Mouse (Mus musculus): ENCODE measurements around the gene Tsr1. TPM values are rescaled to one million over a fixed set of nuclear protein-coding genes. Genes with fewer than 3 reads are reported as not detected.

The Tsr1 gene
- polyA plus RNA-seq, 1 experiment from 2014 or later, result 33.0 TPM

GRCm38 (mm10) chr11:74907850-74908249 lies 10.0 kb downstream of the Tsr1 start:
- Histone ChIP-seq H3K4me2 (replicated peaks) (no peak overlapping the region), H3K9ac (no peak overlapping the region), H3K9me3 (replicated peaks) (no peaks in the 10 kb centered on the region), H3K4me1 (no peaks in the 10 kb centered on the region), H3K4me3 (no peak overlapping the region), H3K27ac (no peak overlapping the region), H3K36me3 (peaks cover 72% of the 10 kb centered on the region), H3K27me3 (no peaks in the 10 kb centered on the region)
- WGBS, result 97% methylated on average over 6 of the region's 6 CpGs
- no peak for ATAC-seq (ENCODE audit: low FRiP score)

DNA sequence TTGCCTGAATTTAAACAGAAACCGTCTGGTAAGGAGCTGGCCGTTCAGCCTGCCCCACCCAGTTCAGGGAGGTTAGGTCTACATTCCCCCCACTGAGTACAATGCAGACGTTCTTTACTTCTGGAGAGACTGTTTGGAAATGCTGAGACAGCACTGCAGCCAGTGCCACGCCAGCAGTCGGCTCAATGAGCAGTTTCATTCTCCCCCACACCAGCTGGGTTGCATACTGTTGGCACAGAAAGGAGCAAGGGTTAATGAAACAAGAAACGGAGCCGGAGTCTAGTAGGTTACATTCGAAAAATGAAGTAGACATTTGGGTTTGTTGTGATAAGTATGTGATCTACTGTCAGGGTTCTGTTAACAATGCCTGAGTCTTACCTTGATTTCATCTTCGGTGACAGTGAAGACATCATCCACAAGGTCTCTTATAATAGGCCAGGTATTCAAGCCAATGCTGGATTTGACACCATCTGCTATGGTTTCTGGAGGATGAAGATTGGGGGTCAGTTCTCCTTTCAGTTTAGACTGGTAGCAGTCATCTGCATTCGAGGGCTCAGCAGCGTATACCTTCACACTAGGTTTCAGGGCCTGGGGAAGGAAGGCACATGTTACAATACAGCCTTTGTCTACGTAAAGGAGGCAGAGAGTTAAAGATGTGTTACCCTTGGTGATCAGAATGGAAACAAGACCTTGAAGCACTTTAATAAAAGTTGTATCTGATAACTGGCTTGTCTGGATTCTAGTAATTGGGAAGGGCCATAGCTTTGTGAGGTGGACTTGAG lies 10.9 kb downstream of the Tsr1 start:
- peaks cover 62% of the 10 kb centered on the region for H3K36me3 ChIP-seq
- no peak overlapping the region for H3K9ac ChIP-seq
- no peaks in the 10 kb centered on the region for H3K27me3 ChIP-seq
- H3K9me3 ChIP-seq (replicated peaks), result no peaks in the 10 kb centered on the region
- H3K4me3 ChIP-seq, result no peak overlapping the region
- no peak overlapping the region for H3K4me2 ChIP-seq (replicated peaks)
- H3K27ac ChIP-seq, result no peak overlapping the region
- 82% methylated on average over 12 of the region's 12 CpGs for WGBS
- no peaks in the 10 kb centered on the region for H3K4me1 ChIP-seq
- no peak for ATAC-seq (ENCODE audit: low FRiP score)

DNA sequence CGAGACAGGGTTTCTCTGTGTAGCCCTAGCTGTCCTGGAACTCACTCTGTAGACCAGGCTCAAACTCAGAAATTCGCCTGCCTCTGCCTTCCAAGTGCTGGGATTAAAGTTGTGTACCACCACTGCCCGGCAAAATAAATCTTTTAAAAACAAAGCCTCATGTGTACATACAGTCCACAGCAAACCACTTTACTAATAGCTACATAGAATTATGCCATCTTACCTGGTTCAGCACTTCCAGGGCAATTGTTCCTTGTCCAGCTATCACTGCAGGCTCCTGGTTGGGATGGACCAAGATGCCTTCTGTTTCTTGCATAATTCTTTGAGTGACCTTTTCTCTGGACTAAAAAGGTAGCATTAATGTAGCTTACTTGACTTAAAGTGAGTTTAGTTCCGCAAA lies 12.1 kb downstream of the Tsr1 start:
- H3K9me3 ChIP-seq (replicated peaks), result no peaks in the 10 kb centered on the region
- H3K4me1 ChIP-seq, result no peaks in the 10 kb centered on the region
- 91% methylated on average over 4 of the region's 4 CpGs for whole genome bisulfite sequencing
- no peak overlapping the region for H3K9ac ChIP-seq
- no peak overlapping the region for H3K4me3 ChIP-seq
- H3K36me3 ChIP-seq, result peaks cover 52% of the 10 kb centered on the region
- H3K27me3 ChIP-seq, result no peaks in the 10 kb centered on the region
- H3K27ac ChIP-seq, result no peak overlapping the region
- H3K4me2 ChIP-seq (replicated peaks), result no peak overlapping the region
- ATAC-seq (ENCODE audit: low FRiP score), result no peak

DNA sequence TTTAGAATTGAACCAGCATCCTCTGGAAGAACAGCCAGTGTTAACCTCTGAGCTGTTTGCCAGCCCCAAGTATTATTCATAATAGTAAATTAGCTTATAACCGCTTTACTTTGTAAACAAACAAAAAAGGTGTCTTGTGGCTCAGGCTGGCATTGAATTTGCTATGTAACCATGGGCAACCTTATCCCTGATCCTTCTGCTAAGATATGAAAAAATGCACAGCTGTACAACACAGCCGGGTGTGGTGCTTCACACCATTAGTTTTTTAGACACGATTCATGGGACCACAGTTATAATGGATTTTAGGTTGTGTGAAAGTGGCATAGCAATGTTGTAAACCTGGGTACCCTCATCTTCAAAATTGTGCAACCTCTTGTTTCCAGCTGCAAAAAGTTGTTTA lies 14.6 kb downstream of the Tsr1 start:
- no peaks in the 10 kb centered on the region for H3K4me1 ChIP-seq
- H3K27ac ChIP-seq, result no peak overlapping the region
- H3K36me3 ChIP-seq, result peaks cover 27% of the 10 kb centered on the region
- no peak overlapping the region for H3K9ac ChIP-seq
- H3K4me3 ChIP-seq, result no peak overlapping the region
- no peak for ATAC-seq (ENCODE audit: low FRiP score)
- no peak overlapping the region for H3K4me2 ChIP-seq (replicated peaks)
- WGBS, result 89% methylated on average over 3 of the region's 3 CpGs
- H3K9me3 ChIP-seq (replicated peaks), result no peaks in the 10 kb centered on the region
- no peaks in the 10 kb centered on the region for H3K27me3 ChIP-seq

DNA sequence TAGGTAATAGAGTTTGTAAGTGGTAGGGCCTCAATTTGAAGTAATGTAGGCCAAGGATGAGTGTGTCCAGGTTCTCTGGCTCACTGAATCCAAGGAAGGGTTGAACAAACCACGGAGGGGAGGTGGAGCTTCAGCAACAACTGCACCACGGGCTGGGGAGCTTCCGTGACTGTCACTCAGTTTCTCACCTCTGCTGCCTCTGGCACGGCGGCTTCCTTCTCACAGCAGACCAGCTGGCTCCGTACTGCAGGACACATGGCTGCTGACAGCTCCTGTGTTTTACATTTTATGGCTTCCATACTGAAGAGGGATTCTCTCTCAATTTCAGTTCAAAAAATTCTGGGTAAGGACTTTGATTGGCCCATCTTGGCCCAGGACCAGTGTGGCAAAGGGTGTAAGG lies 21.4 kb downstream of the Tsr1 start:
- no peak overlapping the region for H3K9ac ChIP-seq
- 75% methylated on average over 6 of the region's 6 CpGs for WGBS
- no peak for ATAC-seq (ENCODE audit: low FRiP score)
- H3K27me3 ChIP-seq, result no peaks in the 10 kb centered on the region
- H3K4me1 ChIP-seq, result 0 out of 2 replicates have a peak, but pooled peaks cover 2% of the 10 kb centered on the region
- no peak overlapping the region for H3K27ac ChIP-seq
- peaks cover 17% of the 10 kb centered on the region for H3K36me3 ChIP-seq
- H3K9me3 ChIP-seq (replicated peaks), result no peaks in the 10 kb centered on the region
- no peak overlapping the region for H3K4me2 ChIP-seq (replicated peaks)
- no peak overlapping the region for H3K4me3 ChIP-seq

- Histone ChIP-seq H3K4me2 (replicated peaks) (peak overlapping the region; percentile 79; the same call in 1 of the 2 replicates), H3K4me1 (peaks cover 19% of the 10 kb centered on the region), H3K27ac (no peak overlapping the region), H3K9ac (no peak overlapping the region), H3K9me3 (replicated peaks) (no peaks in the 10 kb centered on the region), H3K27me3 (no peaks in the 10 kb centered on the region), H3K36me3 (peaks cover 5% of the 10 kb centered on the region), H3K4me3 (no peak overlapping the region)
- no peak for ATAC-seq (ENCODE audit: low FRiP score)
- 51% methylated on average over 4 of the region's 4 CpGs for WGBS
Observed at GRCm38 (mm10) chr11:74924149-74924548, 26.3 kb downstream of the Tsr1 start.

DNA sequence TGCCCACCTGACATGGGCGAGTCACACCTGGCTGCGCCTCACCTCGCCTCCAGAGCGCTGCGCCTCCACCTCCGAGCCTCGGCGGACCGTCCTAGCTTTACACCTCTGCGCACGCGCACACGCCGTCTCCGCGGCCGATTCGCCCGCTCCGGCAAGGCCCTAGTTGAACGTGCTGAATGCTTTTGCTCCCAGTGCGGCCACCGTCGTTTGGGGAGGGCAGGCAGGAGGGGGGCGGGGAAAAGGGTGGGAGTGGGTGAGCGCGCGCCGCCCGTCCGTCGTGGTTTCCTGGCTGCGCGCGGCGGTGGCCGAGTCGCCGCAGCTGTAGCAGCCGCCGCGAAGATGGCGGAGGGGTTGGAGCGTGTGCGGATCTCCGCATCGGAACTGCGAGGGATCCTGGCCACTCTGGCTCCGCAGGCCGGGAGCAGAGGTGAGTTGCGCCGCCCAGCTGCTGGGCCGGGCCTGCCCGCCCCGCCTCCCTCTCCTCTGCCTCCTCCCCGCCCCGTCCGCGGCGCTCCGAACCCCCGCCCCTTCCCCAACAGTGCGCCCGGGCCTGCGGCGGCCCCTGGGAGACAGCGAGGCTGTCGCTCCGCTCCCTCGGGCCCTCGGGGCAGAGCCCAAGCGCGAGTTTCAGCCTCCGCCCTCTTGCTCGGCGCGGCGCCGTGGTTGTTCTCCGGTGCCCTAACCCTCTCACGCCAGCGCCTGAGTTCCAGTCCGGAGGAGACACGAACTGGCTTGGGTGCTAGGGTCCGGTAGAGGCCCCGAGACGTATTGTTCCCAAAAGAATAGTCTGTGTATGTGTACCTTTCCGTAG lies 27.9 kb downstream of the Tsr1 start, which contains the start of the genes Smg6 and Srr:
Smg6 (plus strand) TSS at position 247 of the 811 bp plus-strand sequence.
Srr (minus strand) TSS at position 372 of the 811 bp plus-strand sequence.
- H3K9me3 ChIP-seq (replicated peaks), result no peaks in the 10 kb centered on the region
- H3K36me3 ChIP-seq, result peaks cover 17% of the 10 kb centered on the region
- WGBS, result under 1% methylated on average over 76 of the region's 88 CpGs
- H3K4me3 ChIP-seq, result peak within 1 kb of the TSS; percentile 72
- H3K27me3 ChIP-seq, result no peaks in the 10 kb centered on the region
- H3K4me2 ChIP-seq (replicated peaks), result peak within 1 kb of the TSS; percentile 79
- ATAC-seq (ENCODE audit: low FRiP score), result peak; percentile 96
- peak within 1 kb of the TSS; percentile 82 for H3K9ac ChIP-seq
- peaks cover 22% of the 10 kb centered on the region for H3K4me1 ChIP-seq
- peak within 1 kb of the TSS; percentile 98 for H3K27ac ChIP-seq

GRCm38 (mm10) chr11:74926388-74927005 lies 28.6 kb downstream of the Tsr1 start:
- Histone ChIP-seq H3K4me1 (peaks cover 22% of the 10 kb centered on the region), H3K36me3 (peaks cover 16% of the 10 kb centered on the region), H3K9me3 (replicated peaks) (no peaks in the 10 kb centered on the region), H3K4me3 (peak overlapping the region; percentile 72), H3K27me3 (no peaks in the 10 kb centered on the region), H3K9ac (peak overlapping the region; percentile 82), H3K27ac (peak overlapping the region; percentile 98), H3K4me2 (replicated peaks) (peak overlapping the region; percentile 79)
- WGBS, result 7% methylated on average over 11 of the region's 11 CpGs
- ATAC-seq (ENCODE audit: low FRiP score), result no peak; the same call in 1 of the 2 replicates

DNA sequence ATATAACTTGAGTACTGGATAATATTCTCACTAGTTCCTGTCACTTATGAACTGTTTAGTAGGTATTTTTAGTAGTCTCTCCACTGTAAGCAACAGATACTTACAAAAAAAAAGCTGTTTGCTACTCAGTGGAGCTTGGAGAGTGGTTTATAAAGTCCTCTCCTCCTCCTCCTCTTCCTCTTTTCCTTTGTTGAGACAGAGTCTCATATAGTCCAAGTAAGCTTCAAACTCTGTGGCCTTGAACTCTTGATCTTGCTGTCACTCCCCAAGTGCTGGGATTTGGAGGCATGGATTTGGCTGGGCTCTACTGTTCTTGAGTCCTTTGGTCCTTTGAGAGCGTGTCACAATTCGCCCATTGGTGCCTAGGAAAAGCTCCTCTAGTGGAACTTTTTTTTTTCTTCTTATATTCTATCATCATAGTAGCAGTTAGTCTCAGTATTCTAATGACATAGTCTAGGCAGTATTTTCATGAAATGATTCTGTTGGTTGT lies 29.4 kb downstream of the Tsr1 start:
- H3K27ac ChIP-seq, result no peak overlapping the region
- H3K4me2 ChIP-seq (replicated peaks), result peak overlapping the region; percentile 79
- 95% methylated on average over 2 of the region's 2 CpGs for WGBS

DNA sequence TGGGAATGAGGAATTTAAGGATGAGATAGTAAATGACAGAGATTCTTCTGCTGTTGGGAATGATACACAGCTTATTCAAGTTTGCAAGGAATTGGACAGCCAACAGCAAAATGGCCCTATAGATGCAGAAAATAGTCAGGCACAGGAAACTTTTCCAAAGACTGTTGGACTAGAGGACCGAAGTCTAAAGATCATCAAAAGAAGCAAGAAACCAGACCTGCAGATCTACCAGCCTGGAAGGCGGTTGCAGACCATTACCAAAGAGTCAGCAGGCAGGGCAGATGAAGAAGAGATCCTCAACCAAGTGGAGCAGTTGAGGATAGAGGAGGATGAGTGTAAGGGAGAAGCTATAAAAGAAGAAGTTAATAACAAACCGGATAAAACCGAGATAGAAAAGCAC lies 31.2 kb downstream of the Tsr1 start:
- H3K27ac ChIP-seq, result no peak overlapping the region
- peaks cover 21% of the 10 kb centered on the region for H3K4me1 ChIP-seq
- H3K27me3 ChIP-seq, result no peaks in the 10 kb centered on the region
- ATAC-seq (ENCODE audit: low FRiP score), result no peak
- no peaks in the 10 kb centered on the region for H3K9me3 ChIP-seq (replicated peaks)
- no peak overlapping the region for H3K4me3 ChIP-seq
- peaks cover 35% of the 10 kb centered on the region for H3K36me3 ChIP-seq
- WGBS, result 77% methylated on average over 4 of the region's 4 CpGs
- no peak overlapping the region for H3K4me2 ChIP-seq (replicated peaks)
- no peak overlapping the region for H3K9ac ChIP-seq

More for the DNA sequence above, 29.4 kb downstream of the Tsr1 start:
- H3K9me3 ChIP-seq (replicated peaks), result no peaks in the 10 kb centered on the region
- H3K4me1 ChIP-seq, result peaks cover 22% of the 10 kb centered on the region
- H3K27me3 ChIP-seq, result no peaks in the 10 kb centered on the region
- H3K4me3 ChIP-seq, result 0 out of 2 replicates have a peak overlapping the region, but pooled peaks have one; percentile 72
- no peak overlapping the region for H3K9ac ChIP-seq
- ATAC-seq (ENCODE audit: low FRiP score), result no peak
- H3K36me3 ChIP-seq, result peaks cover 17% of the 10 kb centered on the region

DNA sequence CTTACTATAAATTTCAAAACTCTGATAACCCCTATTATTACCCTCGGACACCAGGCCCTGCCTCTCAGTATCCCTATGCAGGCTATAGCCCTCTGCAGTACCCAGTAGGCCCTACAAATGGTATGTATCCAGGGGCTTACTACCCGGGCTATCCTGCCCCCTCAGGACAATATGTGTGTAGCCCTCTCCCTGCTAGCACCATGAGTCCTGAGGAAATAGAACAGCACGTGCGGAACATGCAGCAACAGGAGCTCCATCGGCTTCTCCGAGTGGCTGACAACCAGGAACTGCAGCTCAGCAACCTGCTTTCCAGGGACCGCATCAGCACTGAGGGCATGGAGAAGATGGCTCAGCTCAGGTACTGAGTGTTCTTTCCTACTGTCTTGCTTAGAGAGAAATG lies 32.5 kb downstream of the Tsr1 start:
- H3K4me3 ChIP-seq, result no peak overlapping the region
- no peak overlapping the region for H3K27ac ChIP-seq
- H3K27me3 ChIP-seq, result no peaks in the 10 kb centered on the region
- WGBS, result 92% methylated on average over 7 of the region's 7 CpGs
- no peak overlapping the region for H3K9ac ChIP-seq
- H3K4me2 ChIP-seq (replicated peaks), result no peak overlapping the region
- H3K4me1 ChIP-seq, result peaks cover 14% of the 10 kb centered on the region
- no peak for ATAC-seq (ENCODE audit: low FRiP score)
- no peaks in the 10 kb centered on the region for H3K9me3 ChIP-seq (replicated peaks)
- peaks cover 48% of the 10 kb centered on the region for H3K36me3 ChIP-seq

- 80% methylated on average over 3 of the region's 3 CpGs for WGBS
- Histone ChIP-seq H3K4me3 (no peak overlapping the region), H3K4me1 (no peaks in the 10 kb centered on the region), H3K4me2 (replicated peaks) (no peak overlapping the region), H3K9me3 (replicated peaks) (no peaks in the 10 kb centered on the region), H3K27me3 (no peaks in the 10 kb centered on the region), H3K27ac (no peak overlapping the region), H3K36me3 (peaks cover 31% of the 10 kb centered on the region), H3K9ac (no peak overlapping the region)
- ATAC-seq (ENCODE audit: low FRiP score), result no peak
Observed at GRCm38 (mm10) chr11:74946348-74946747, 48.5 kb downstream of the Tsr1 start.

Measured in hindbrain, embryonic 12.5 days (tissue).